Mouse (Mus musculus): ENCODE results near the gene Tmem201.
"Not testable (repeated sequence)": the region's sequence is repeated elsewhere in the genome, so short reads cannot be mapped to it uniquely, and the experiment has no call there.

Gene Tmem201

DNA sequence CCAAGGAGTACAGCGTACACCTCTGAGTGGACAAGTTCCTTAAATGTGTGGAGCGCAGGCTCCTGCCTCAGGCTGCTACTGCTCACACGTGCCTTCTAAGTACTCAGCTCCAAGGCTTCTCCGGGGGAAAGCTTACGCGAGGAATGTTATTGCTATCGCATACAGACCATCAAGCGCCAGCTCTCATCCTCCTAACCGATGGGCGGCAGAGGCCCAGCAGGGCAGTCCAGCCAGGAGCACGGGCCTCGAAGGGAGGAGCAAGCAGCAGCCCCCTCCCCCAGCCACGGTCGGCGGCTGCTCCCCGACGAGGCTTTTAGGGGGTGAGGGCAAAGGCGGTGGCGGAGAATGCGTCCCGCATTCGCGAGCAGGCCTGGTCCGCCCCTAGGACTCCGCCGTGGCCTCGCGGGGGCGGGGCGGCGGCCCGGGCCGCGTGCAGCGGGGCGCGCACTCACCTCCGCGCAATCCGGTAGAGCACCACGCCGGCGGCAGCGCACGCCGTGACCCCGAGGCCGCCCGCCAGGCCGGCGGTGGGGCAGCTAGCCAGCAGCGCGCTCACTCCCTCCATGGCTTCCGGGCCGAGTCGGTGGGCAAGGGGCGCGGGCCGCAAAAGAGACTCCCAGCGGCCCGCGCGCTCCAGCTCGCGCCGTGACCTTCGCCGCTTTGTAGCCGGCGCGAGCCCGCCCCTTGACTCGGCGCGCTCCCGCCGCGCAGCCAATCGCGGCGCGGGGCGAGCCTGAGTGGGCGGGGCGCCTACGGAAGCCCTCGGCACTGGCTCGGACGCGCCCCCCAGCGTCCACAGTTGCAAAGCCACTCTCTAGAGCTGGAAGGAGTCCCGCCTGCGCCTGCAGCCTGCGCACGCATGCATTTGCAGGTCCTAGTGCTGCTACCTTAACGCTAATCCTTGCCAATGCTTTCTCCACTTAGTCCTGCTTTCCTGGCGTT lies at the start of gene Tmem201:
Gene Tmem201, minus strand, starts transcription at position 662 of the 942 bp plus-strand sequence.
- peak; percentile 88 to 98 for DNase-seq (ENCODE audit: low spot score in 2 of 2)

DNA sequence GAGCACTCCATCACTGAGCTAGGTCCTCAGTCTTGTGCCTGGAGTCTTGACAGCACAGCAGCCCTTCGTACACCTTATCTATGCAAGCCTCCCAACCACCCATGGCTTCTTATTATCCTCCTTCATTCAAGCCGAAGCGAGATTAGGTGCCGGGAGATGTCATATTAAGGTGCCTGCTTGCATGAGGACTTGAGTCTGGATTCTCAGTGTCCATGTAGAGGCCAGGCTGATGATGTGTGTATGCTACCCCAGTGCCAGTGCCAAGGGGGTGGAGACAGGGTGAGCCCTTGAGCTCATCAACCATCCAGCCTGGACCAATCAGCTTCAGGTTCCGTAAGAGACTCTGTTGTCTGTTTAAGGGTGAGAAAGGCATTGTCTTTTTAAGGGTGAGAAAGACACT lies 47.1 kb upstream of the Tmem201 start:
- no peak for DNase-seq (ENCODE audit: low spot score in 2 of 2)

DNA sequence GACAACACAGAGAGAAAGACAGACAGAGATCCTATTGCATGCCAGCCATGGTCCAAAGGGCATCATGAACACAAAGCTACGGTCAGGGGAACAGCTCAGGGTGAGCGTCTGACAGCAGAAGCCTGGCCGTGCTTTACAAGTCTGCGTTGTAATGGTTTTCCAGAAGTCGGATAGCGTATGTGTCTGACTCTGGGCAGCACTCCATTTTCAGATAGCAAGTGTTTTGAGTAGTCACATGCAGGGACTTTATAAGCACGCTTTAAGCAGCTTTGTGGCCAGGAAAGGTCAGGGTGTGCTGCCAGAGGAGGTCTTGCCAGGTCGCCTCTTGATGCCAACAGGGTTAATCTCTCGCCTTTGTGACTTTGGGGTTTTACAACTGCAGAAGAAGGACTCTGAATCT lies 46.5 kb upstream of the Tmem201 start:
- no peak for DNase-seq (ENCODE audit: low spot score in 2 of 2)

GRCm38 (mm10) chr4:149782975-149783374 lies 45.1 kb upstream of the Tmem201 start:
- DNase-seq (ENCODE audit: low spot score in 2 of 2): no peak

DNA sequence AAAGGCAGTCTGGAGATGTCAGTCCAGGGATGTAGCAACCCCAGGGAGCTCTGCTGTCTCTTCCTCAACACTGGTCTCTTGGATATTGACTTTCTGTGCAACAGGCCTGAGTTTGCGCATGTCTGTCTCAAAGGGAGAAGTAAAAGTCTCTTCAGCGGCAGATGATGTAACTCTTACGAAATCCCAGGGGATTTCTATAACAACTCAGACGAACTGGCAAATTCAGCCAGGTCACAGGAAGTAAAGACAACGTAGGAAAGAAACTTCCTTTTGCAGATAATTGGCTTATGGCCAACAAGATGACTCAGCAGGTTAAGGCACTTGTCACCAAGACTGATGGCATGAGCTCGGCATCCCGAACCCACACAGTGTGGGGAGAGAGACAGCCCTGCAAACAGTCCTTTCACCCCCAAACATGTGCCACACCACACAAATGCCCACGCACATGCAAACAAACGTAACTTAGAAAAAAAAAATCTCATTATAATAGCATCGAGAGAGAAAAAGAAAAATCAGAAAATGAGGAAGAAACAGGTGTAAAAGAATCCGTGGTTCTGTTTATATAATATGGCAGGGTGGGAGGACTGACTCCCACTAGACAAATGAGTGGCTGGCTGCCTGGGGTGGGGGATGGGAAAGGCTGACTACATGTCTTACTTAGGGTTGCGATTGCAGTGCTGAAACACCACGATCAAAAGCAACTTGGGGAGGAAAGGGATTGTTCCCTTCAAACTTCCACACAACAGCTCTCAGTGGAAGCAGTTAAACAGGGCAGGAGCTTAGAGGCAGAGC lies 42.9 kb upstream of the Tmem201 start:
- no peak for DNase-seq (ENCODE audit: low spot score in 2 of 2)

GRCm38 (mm10) chr4:149779966-149780365 lies 42.1 kb upstream of the Tmem201 start:
- DNase-seq (ENCODE audit: low spot score in 2 of 2): no peak

DNA sequence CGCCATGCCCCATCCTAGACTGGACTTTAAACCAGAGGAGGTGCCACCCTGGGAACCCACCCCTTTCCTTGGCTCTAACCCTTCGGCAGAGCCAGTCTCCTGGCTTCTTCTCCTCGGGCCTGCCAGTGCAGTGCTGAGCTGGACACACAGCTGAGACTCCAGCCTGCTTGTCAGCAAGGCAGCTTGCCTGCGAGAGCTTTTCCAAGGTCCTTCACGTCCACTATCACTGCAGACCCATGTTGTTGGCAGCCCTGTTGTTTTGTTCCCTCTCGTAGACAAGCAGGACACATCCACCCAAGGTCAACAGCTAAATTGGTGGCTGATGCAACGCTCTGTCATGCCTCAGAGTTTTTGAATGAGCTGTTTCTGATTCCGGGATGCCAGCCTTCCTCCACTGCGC lies 39.3 kb upstream of the Tmem201 start:
- DNase-seq (ENCODE audit: low spot score in 2 of 2): no peak

- DNase-seq (ENCODE audit: low spot score in 2 of 2): no peak
These were observed 38.0 kb upstream of the Tmem201 start for GRCm38 (mm10) chr4:149775760-149776362.

DNA sequence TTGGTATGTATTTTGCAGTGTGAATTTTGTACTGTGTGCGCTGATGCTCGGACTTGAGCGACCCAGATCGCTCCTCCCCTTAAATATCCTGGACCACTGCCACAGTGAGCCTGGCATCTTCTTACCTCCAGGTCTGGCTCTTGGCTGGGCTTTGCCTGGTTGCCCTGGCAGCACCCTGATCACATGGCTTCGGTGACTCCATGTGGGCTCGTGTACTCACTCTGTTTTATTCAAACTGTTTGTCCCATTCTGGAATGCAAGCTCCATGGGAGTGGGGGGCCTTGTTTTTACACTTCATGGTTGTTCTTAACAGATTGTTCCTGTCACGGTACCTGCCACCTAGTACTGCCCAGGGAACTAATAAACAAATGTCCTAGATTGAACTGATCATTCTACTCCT lies 37.5 kb upstream of the Tmem201 start:
- no peak for DNase-seq (ENCODE audit: low spot score in 2 of 2)

DNA sequence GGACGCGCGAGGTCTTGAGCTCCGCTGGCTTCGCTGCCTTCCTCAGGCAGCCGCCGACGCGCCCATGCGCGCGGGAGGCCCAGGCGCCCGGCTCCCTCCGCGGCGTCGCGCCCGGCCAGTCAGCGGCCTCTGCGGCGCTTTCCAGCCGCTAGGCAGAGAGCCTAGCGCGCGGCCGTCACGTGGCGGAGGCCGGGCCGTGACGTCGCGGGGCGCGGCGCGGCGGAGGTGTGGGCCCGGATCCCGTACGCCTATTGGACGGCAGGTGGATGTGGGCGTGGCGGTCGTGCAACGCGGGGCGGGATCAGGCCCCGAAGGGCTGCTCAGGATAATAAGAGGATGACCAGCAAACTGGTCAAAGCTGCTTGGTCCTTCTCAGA lies 36.2 kb upstream of the Tmem201 start, which contains the start of gene Slc25a33:
Gene Slc25a33, minus strand, starts transcription at position 184 of the 377 bp plus-strand sequence.
- DNase-seq (ENCODE audit: low spot score in 2 of 2): peak; percentile 78 to 82

DNA sequence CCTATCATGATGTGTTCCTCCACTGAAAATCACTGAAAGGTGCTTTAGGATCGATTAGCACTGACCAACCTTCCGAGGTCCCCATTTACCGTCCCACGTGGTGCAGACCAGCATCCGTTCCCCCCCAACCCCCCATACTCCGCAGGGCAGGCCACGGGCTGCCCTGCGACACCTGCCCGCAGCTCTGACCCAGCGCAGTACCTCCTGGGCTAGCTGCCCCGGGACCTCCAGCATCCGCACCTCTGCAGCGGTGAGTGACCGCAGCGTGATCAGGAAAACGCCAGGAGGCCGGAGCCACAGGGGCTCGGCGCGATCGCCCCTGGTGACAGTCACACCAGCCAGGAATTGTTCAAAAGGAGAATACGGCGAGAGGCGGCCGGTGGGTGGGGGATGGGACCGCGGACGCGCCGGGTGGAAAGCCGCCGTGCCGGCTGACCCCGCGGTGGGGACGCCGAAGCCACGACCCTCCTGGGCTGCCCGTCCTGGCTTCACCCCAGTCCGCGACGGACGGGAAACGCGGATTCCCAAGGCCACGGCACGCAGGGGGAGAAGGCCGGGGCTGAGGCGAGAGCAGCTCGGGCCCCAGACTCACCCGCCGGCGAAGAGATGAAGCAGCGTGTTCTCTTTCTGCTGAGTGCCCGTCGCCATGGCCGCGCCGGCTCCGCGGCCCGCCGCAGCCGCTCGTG lies 35.7 kb upstream of the Tmem201 start:
- peak in 1 of 2 experiments; percentile 23 for DNase-seq (ENCODE audit: low spot score in 2 of 2)

GRCm38 (mm10) chr4:149772394-149772793 lies 34.5 kb upstream of the Tmem201 start:
- DNase-seq (ENCODE audit: low spot score in 2 of 2): no peak

DNA sequence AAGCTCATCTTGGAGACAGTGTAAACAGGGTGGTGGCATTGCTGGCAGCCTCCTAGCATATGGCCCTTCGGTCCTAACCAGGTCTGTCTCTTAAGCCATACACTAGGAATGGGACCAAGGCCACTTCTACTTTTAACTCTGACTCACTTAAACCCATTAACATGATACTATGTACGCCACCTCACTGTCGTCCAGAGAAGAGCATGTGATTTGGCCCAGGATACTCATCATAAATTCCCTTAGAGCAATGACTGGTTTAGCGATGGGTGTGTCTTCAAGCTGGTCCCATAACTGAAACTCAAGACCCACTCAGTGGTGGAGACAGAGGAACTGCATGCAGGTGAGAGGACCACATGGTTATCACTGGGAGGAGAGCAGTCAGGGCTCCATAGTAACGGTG lies 27.4 kb upstream of the Tmem201 start:
- DNase-seq (ENCODE audit: low spot score in 2 of 2): no peak

DNA sequence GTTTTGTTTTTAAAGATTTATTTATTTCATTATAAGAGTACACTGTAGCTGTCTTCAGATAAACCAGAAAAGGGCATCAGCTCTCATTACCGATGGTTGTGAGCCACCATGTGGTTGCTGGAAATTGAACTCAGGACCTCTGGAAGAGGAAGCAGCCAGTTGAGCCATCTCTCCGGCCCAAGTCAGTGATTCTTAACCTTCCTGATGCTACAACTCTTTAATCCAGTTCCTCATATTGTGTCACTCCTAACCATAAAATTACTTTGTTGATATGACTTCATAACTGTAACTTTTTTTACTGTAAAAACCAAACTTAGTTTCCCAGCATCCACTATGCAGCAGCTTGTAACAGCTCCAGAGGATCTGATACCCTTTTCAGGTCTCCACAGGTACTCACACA lies 25.5 kb upstream of the Tmem201 start:
- DNase-seq (ENCODE audit: low spot score in 2 of 2): no peak

DNA sequence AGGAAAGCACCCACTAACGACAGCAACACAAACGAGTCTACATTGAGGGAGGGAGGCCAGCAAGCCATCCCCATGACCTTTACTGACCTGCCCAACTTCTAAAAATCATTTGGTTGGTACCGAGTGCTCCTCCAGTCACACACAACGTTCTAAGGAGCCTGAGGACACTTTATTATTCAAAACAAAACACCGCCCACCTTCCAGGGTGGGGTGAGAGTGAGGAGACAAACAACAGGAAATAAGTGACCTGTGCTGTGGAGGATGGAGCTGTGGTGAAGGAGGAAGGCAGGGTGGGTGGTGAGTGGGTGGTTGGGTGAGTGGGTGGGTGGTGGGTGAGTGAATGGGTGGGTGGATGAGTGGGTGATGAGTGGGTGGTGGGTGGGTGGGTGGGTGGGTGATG lies 21.7 kb upstream of the Tmem201 start:
- DNase-seq (ENCODE audit: low spot score in 2 of 2): no peak

DNA sequence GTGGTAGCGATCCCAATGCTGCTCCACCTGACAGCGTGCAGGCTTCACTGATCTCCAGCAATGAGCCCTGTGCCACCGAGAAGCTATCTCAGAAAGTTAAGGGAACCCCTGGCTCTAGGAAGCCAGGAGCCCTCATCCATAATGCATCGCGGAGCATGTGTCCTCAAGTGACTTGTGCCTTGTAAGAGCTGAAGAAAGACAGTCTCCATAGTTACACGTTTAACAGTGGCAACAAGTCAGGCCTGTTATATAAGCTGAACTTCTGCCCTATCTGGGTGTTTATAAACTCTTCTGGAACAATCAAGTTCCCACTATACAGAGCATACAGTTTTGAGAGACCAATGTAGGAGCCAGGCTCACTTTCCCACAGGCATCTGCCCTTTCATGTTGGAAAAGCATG lies 20.6 kb upstream of the Tmem201 start:
- no peak for DNase-seq (ENCODE audit: low spot score in 2 of 2)

DNA sequence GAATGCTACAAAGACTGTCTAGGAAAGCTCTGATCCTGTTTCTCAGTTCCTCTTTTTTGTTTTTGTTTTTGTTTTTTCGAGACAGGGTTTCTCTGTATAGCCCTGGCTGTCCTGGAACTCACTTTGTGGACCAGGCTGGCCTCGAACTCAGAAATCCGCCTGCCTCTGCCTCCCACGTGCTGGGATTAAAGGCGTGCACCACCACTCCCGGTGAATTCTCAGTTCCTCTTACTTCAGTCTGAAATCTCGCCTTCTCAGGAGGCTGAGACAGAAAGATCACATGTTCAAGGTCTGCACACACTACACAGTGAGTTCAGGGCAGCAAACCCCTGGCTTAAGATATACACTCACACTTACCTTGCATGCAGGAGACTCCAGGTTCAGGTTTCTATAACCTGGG lies 18.7 kb upstream of the Tmem201 start:
- not testable (repeated sequence) for DNase-seq (ENCODE audit: low spot score in 2 of 2)

DNA sequence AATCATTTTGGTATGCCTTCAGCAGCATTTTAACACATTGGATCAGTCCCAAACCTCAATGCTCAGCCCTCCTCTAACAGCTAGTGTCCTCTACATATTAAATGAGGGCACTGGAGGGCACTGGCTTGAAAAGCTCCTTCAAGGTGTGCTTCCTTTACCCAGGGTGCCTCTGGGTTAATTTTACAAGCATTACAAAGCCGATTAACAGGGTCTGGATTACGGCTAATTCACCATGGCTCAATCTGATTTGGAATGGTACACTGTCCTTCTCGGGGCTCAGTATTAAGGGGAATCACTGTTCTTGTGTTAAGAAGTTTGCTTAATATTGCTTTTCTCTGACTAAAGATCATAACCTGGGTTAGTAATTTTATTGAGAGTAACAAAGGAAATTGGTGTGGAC lies 15.0 kb upstream of the Tmem201 start:
- DNase-seq (ENCODE audit: low spot score in 2 of 2): no peak

DNA sequence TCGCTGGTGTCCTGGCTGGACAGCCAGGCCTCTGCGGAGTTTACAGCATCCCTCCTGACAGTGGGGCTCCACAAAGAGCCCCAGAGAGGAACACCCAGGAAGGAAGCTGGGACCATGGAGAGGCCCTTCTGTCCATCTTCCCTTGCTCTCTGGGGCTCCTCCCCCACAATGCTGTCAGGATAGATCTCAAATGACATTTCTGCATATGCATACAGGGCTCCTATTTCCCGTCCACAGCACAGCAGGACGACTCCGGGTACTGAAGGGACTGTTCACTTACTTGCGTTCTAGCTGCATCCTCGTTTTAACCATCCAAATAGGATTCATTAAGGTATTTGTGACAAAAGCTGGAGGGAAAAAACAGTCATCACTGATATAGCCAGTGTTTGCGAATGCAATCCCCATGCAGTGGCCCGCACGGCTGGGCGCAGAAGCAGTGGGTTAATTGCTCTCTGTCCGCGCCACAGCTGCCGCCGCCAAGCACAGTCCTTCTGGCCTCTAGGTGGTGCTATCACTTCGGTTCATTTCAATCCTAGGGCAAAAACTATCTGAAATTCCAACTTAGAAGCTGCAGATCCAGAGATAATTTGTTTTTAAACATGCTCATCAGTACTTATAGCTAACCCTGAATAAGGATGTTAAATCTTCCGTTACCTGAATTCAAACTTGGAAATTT lies 14.4 kb upstream of the Tmem201 start:
- peak in 1 of 2 experiments; percentile 32 for DNase-seq (ENCODE audit: low spot score in 2 of 2)

GRCm38 (mm10) chr4:149750671-149751070 lies 12.8 kb upstream of the Tmem201 start:
- no peak for DNase-seq (ENCODE audit: low spot score in 2 of 2)

GRCm38 (mm10) chr4:149749663-149750015 lies 11.8 kb upstream of the Tmem201 start:
- not testable (repeated sequence) for DNase-seq (ENCODE audit: low spot score in 2 of 2)
